Mouse (Mus musculus): ENCODE results near the gene Xxylt1.

Xxylt1 gene

DNA sequence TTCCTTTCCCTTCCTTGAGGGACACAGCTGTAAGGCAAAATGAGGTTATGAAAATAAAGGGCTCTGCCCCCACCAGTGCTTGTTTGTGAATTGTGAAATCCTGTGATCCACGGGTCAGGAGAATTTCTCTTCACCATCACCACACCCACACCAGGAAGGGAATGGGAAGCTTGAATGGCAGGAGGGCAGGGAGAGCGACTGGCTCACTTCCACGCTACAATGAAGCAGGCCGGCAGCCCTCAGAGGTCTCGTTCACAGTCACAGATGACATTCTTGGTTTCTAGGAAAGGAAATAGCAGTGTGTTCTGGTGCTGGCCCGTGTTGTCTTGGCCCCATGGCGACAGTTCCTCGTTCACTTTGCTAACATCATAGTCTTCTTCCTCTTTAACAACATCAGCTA is 136.3 kb downstream of the Xxylt1 start:
- DNase-seq = peak; percentile 54

DNA sequence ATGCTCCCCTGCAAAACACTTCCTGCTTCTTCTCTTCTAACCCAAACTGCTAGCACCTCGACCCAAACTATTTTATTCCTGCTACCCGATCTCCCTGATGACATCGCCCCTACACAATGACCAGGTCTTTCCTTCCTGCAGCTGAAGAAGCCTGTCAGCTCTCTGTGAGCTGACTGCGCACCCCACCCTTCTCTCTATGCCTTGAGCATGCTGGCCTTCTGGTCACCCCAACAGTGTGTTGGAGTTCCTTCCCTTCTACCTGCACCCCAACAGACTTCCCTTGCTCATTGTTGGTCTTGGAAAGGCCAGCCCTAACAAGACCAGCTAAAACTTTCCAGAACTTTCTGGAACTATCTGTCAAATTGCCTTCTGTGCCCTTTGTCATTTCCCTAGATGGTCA is 137.3 kb downstream of the Xxylt1 start:
- no peak for DNase-seq

DNA sequence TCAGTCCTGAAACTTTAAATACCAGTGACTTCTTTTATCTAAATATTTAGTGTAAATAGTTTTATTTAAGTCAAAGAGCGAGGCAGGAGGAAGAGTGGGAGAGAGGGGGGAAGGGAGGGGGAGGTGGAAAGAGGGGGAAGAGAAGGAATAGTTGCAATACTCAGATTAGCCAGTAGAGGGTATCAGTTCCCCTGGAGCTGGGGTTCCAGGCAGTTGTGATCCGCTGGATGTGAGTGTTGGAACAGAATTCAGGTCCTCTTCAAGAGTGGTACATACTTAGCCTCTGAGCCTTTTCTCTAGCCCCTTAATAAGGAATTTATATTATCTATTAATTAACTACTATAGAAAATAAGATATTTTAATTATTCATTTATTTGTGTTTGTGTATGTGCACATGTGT is 140.5 kb downstream of the Xxylt1 start:
- DNase-seq = no peak

DNA sequence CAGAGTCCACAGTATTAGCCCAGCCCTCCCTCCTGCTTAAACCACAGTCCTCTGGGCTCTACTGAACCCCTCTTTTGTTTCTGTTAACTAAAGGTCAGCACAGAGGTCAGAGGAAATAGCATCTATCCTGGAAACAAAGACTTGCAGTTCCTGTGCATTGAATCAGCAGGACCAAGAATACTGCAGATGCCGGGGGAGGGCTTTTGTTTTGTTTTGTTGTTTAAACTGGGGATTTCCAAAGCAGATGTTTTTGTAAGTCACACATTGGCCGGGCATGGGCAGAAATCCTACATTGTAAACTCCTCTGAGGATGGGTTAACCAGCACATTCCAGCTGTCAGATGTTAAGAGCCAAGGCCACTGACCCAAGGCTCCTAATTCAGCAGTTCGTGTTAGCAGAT is 141.3 kb downstream of the Xxylt1 start:
- peak; percentile 71 for DNase-seq

DNA sequence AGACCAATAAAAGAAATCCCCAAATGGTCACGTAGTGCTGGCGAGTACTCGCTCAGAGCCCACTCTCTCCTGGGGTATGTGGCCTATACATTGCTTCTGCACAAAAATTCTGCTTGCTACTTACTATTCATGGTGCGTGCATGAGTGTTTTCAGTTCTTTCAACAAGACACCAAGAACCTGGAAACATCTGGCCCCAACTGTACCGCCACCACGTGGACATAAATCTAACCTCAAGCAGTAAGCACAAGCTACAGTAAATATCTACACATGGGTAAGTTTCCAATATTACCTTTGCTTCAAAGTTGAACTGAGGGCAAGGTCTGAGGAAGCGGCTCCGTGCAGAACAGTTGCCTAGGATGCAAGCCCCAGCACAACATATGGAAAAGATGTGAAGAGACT is 142.0 kb downstream of the Xxylt1 start:
- no peak for DNase-seq

DNA sequence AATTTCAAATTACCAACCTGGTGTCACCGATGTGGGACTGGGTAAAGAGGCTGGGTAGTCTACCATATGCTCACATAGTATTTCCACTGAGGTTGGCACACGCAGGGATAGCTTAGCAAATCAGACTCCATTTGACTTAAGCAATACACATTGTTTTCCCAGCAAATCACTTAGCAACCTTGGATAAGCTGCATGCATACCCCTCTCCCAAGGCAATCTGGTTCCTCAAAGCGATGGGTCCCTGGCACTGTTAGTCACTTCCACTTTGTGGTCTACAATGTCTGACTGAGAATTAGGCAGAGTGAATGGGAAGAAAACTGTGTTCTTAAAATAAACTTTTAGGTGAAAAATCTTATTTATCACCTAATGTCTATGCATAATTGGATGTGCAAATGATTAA is 142.6 kb downstream of the Xxylt1 start:
- no peak for DNase-seq

DNA sequence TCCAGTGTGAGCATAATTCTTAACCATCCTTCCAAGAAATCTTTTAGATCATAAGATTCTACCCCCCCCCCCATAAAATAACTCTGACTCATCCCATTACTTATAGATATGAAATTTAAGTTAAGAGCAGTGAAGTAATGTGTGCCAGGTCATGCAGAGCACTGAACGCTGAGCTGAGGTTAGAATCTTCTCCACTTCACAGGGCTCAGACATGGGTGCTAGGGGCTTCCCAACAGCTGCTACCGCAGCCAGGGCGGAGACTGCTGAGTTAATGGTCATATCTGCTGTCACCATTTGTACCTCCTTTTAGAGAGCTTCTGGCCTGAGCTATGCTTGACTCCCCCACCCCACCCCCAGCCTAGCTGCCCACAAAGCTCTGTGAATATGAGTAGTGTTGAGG is 143.6 kb downstream of the Xxylt1 start:
- DNase-seq = no peak

DNA sequence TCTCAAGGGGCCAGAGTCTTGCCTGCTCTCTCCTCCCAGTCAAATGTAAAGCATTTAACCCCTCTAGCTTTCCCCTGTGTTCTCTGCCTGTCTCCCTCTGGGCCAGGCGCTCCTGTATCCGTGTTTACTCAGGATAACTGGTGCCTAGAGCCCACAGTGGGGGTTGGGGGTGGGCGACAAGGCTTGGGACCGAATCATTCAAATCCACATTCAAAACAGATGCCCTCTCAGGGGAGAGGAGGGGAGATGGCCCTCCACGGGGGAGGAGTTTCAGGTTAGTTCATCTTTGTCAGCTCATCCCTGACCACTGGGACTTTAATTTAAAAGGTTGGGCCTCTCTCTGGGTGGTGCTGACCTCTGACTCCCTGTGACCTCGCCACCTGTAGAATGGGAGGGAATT is 144.8 kb downstream of the Xxylt1 start:
- DNase-seq = no peak

DNA sequence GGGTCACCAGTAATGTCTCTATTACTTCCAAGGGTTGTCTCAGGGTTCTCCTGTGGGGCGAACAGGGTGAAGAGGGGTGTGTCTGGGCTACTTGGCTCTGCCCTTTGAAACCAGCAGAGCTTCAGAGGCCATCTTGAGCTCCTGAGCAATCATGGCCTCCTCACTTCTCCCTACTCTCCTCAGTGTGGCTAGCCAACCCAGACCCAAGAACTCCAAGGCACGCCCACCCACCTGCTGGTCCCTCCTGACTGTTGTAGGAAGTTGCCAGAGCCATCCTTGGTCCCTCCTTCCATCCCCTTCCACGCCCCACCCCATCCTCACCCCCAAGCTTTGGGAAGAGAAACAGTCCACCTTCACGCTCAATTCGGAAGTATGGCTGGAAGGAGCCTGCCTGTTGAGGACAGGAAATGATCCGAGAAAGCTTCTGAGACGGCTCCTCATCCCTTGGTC is 145.2 kb downstream of the Xxylt1 start:
- DNase-seq = no peak

DNA sequence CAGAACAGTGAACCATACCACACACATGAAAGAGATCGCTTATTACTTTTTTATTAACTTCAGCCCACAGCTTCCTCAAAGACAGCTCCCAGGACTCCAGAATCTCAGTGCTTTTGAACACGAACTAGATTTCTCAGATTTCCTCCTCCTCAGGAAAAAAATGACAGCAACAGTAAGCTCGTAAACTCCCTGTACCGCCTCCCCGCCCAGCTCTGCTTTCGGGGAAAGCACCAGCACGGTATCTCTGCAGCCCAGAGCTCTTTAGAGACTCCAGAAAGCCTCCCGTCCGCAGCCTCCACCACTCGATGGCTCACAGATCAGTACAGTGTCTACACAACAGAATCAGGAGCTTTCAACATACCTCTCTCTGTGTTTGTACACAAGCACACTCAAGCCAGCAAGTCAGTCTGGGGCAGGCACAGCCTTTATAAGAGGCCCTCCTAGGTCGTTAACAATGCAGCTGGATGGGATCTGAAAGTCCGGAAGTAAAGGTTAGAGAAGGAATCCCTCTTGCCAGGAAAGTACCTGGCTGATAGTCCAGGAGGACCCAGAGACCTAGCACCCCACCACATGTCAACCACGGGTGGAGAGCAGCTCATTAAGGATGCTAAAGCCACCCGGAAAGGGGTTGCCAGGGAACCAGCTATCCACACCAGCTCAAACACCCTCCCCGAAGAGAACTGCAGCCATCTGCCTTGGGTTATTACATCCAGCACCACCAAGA is 146.1 kb downstream of the Xxylt1 start:
- DNase-seq = no peak

DNA sequence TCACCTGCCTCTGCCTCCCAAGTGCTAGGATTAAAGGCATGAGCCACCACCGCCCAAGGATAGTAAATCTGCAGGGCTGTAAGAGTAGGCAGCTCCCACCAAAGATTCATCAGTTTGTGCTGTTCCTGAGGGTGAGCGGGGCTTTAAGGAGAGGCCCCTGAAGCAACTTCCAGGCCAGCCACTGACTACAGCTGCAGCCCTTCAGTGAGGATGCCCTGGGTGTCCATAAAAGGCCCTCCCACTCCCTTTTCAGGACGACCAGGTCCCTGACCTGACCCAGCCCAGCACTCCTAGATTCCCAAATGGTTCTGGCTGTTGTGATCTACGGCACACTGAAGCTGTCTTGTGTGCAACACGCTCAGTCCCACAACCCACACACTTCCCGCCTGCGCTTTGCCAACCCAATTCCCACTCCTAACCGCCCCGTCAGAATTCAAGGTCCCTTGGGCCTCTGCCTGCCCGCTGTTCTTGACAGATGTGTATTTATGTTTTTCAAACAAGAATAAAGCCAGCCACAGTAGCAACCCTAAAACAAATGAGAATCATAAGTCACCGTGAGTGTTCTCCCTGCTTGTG is 146.9 kb downstream of the Xxylt1 start:
- DNase-seq = no peak

DNA sequence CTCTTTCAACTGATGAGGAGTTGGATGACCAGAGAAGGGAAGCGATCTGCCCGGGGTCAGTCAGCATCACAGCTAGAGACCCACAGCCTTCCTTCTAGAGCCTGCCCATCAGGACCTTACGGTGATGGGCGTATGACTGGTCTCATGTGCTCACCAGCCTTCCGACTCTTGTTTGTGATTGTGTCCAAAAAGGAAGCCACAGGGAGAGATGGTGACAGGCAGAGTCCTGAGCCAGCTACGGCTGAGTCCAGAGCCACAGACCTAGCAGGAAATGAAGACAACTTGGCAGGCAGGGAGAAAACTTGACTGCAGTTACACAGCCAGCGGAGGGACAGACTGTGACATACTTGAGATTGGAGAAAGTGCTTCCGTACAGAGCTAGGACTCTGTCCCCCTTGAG is 147.9 kb downstream of the Xxylt1 start:
- DNase-seq = peak; percentile 46

DNA sequence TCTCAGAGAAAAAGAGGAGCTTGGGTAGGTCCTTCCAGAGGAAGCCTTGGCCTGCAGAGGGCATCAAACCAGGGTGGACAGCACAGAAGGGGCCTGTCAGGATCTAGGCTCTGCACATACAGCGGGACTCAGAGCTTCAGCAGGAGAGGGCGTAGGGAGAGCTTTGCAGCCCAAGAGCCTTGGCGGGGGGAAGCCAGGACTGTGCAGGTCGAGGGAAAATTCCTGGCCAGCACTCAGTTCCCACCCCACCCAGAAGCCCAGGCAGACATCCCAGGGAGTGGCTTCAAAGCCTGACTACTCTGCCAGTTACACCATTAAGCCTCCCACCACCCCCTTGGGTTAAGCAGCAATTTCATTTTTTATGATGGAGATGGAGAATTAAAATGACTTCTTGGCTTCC is 148.4 kb downstream of the Xxylt1 start:
- DNase-seq = no peak

DNA sequence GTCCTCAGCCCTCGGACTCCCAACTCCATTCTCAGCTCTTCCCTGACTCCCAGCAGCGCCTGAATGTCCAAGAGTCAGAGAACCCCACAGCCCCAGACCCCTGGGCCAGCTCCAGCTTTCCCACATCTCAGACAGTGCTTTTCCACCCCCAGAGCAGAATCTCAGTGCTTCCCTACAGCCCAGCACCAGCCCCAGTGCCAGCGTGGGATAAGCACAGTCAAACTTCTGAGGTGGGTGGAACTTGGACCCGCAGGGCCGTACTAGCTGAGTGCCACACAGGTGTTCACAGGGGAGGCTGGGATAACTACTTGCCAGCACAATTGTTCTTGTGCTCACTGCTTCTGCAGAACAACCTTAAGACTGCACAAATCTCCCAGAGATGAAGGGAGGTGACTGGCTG is 149.0 kb downstream of the Xxylt1 start:
- no peak for DNase-seq

DNA sequence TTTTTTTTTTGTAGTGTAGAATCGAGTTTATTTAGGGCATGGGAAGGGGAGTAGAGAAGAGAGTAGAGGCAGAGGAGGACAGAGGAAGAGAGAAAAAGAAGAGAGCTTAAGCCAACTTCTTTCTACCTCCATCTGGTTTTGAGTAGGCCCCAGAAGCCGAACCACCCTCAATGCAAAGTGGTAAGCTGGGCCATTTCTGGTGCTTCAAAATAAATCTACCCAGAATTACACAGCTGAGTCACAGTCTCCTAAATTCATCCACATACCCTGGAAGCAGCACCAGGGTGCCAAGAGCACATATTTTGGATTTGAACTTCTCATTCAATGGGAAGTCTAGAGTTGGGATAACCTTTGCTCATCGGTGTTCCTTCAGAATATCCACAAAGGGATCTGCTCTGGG is 152.1 kb downstream of the Xxylt1 start:
- DNase-seq = no peak

DNA sequence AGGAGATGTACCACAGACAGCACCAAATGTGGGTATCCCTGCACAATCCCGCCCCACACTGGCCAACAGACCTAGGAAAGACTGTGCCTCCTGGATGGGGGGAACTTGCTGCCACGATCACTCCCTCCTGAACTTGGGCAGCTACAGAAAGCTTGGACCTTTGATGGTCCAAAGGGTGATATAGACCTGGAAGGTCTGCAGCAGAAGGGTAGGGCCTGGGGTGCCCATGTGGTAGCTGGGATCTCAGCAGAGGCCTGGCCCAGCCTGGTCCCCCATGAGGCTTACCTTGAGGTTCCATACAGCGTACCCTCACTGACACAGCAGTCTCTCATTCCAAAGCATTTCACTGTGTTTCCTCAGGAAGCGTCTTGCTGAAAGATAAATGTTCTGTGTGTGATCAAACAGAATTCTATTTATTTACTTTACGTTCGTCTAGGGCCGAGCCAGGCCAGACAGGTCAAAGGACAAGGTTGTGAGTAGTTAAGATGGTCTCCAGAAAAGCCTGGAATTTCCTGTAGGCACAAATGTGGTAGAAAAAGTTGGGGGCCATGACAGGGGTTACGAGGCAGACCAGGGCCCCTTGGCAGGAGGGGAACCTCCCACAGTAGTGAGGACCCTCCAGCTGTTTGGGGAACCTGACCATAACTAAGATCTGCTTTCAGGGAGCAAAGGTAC is 153.0 kb downstream of the Xxylt1 start:
- no peak for DNase-seq

DNA sequence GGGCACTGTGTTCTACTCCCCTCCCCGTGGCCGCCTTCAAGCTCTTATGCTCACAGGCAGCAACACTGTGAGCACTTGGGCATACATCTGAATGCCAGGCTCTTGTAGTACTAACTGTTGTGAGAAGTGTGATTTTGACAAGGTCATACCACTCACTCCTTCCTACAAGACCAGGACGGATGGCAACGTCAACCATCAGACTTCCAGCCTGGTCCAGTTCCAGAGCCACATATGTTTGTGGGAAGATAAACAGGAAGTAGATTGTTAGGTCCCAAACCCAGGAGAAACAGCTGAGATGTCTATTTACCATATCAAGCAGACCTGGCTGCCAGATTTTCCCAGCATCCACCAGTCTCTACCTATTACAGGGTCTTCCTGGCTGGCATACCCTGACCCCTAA is 155.7 kb downstream of the Xxylt1 start:
- no peak for DNase-seq

DNA sequence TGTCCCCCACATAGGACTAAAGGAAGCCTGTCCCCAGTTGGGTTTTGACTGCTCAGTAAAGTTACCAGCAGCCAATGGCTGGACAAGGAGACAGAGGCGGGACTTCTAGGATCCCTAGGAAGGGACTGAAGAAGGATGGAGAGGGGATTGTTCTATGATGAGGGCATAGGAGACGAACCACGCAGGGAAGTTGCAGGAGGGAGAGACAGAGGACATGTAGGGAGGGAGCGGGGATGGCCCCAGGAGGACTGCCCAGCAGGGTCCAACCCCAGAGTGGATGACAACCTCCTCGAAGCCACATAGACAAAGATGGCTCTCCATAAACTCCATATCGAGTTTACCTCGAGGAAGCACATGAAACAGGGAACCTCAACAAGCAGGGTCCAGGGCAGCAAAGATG is 157.3 kb downstream of the Xxylt1 start:
- no peak for DNase-seq

DNA sequence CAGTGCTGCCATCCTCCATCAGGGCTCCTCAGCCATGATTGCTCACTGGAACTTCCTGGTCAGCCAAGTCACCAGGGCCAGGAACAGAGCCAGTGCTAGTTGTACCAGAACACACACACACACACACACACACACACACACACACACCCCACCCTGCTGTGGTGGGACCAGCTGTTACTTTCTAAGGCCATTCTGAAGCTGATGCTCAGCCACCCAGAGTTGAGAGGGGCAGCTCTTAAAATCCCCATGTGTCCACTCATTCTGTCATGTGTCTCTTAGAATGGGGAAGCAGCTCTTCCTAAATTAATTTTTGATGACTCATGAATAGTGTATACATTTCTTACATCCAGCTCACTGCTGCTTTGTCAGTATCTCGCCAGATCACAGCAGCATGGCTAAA is 158.7 kb downstream of the Xxylt1 start:
- DNase-seq = no peak

DNA sequence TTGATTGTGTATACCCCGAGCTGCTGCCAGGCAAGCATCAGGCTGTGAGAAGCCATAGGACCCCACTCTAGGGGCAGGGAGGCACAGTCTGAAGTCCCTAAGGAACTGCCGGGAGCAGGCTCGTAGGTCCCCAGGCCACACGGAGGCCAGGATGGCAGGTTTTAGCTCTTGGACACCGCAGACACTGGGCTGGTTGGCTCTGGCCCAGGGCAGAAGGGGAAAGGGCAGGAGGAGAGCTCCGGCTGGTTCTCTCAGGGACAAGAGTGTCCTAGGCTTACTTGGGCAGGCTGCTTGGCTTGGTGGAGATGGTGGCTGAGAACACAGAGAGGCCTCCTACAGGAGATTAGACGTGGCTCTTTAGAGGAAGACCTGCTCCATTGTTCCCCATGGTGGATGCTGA is 162.4 kb downstream of the Xxylt1 start:
- peak; percentile 38 for DNase-seq

DNA sequence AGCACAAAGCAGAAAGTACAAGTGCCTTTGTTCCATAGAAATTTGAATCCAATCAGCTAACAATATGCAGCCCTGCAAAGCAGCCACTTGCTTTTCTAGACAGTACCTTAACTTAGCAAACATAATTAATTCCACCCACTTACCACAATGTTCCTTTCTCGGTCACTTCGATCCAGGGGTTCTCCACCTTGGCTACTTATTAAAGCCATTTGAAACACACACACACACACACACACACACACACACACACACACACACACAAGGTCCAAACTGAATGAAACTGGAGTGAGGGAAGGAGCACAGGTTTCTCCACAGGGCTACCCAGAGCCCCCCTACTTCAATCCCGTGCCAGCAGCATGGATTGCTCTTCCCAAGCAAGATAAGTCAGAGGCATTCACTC is 164.3 kb downstream of the Xxylt1 start:
- peak; percentile 71 for DNase-seq

DNA sequence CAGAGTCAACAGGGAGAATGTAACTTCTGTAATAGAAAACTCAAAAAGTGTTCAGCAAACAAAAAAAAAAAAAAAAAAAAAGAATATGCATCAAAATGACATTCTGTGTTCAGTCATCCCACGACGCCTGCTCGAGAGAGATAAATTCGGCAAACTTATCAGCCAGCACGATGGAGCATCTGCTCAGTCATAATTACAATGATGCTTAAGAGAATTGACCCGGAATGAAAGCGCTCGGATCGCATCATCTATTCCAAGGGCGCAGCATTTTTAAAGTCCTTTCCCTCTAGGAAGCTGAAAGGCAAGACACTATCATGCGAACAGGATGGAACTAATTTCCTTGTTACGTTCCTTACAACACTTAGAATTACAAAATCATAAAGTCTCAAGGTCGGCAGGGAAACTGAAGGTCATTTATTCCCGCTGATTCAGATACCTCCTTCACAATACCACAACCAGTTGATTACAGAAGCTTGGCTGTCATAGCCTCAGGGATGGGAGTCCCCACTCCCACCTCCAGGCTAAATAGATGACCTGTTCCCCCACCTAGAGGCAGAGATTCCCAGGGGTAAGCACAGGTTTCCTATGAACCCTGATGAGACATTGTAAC is 165.5 kb downstream of the Xxylt1 start:
- no peak for DNase-seq
